Mouse (Mus musculus) liver, embryonic 11.5 days (tissue): ENCODE measurements around the gene Gm4553. TPM values are rescaled to one million over a fixed set of nuclear protein-coding genes. Genes with fewer than 3 reads are reported as not detected.

Experiments used
- ATAC-seq: fragments of 200-750 bp; cut with Nextera tagmentation; replicated peaks from 2 replicates; pipeline ENCODE4 v1.8.0; 2017; ENCODE audit warnings: moderate number of reproducible peaks, mild to moderate bottlenecking, moderate TSS enrichment, moderate library complexity; ENCODE audit not compliant: low FRiP score
- DNase-seq: peaks from one replicate; pipeline ENCODE4 v3.0.0-alpha.2; 2017; ENCODE audit warnings: low spot score
- H3K27ac ChIP-seq: fragments of 300-500 bp; sonication (generic); 2 replicates; pipeline ENCODE4 v1.5.1; 2014; ENCODE audit warnings: mild to moderate bottlenecking, low read depth, low read length, control low read depth
- H3K27me3 ChIP-seq: fragments of 300-500 bp; sonication (generic); replicated peaks from 2 replicates; pipeline ENCODE4 v1.6.1; 2014; ENCODE audit warnings: low read length, mixed read lengths; ENCODE audit not compliant: control insufficient read depth, insufficient read depth
- H3K36me3 ChIP-seq: fragments of 300-500 bp; sonication (generic); 2 replicates; pipeline ENCODE4 v1.6.1; 2014; ENCODE audit warnings: mild to moderate bottlenecking, low read length, moderate library complexity, mixed read lengths; ENCODE audit not compliant: control insufficient read depth, insufficient read depth
- H3K4me1 ChIP-seq: fragments of 300-500 bp; sonication (generic); replicated peaks from 2 replicates; pipeline ENCODE4 v1.6.1; 2014; ENCODE audit warnings: low read length, mixed read lengths; ENCODE audit not compliant: control insufficient read depth, insufficient read depth
- H3K4me2 ChIP-seq: fragments of 300-500 bp; sonication (generic); 2 replicates; pipeline ENCODE4 v1.6.1; 2014; ENCODE audit warnings: mild to moderate bottlenecking, control low read depth, moderate library complexity
- H3K4me3 ChIP-seq: fragments of 300-500 bp; sonication (generic); 2 replicates; pipeline ENCODE4 v1.5.1; 2014; ENCODE audit warnings: low read depth, low read length, control low read depth
- H3K9ac ChIP-seq: fragments of 300-500 bp; sonication (generic); 2 replicates; pipeline ENCODE4 v1.6.1; 2014; ENCODE audit warnings: low read depth, low read length, control low read depth
- H3K9me3 ChIP-seq: fragments of 300-500 bp; sonication (generic); 2 replicates; pipeline ENCODE4 v1.6.1; 2016; ENCODE audit warnings: low read length, inconsistent platforms, mixed read lengths; ENCODE audit not compliant: control insufficient read depth
- WGBS: fragments of 180-500 bp; shearing (Covaris S2); extraction: QIAGEN DNeasy Blood & Tissue Kit; methylation state at CpG from one replicate; pipeline ENCODE4 v1.1.7; 2014; 5-methylcytosine and 5-hydroxymethylcytosine counted together
- polyA plus RNA-seq: library from polyadenylated mRNA; unstranded; fragments of >200 nt; fragmentation: Nextera tagmentation; extraction: Ambion mirVana; gene quantifications from 2 replicates; pipeline ENCODE4 v1.2.1, GENCODE M21; 2014

Gene Gm4553
- polyA plus RNA-seq, 1 experiment from 2014 or later = not detected

DNA sequence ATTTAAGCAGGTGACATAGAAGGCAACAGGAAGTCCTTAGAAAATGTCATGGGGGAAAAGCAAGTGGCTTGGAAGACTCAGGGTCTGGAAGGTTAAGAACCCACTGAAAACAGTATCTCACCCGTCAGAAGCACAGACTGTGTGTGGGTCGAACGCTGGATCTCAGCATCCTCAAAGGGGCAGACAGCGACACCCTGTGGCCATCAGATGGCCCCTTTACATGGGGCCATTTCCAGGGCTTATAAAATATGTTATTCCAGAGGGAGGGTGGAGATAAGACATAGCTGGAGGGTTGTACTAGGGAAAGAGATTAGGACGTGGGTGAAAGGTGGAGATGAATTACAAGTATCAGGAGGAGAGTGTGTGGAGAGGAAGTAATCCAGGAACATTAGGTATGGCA, 45.9 kb downstream of the Gm4553 start:
- DNase-seq (no peak), ATAC-seq (no peak)
- Histone ChIP-seq H3K27me3 (no peaks in the 10 kb centered on the region), H3K4me2 (no peak overlapping the region), H3K4me1 (no peaks in the 10 kb centered on the region), H3K36me3 (no peaks in the 10 kb centered on the region), H3K4me3 (no peak overlapping the region), H3K27ac (no peak overlapping the region), H3K9me3 (no peaks in the 10 kb centered on the region), H3K9ac (no peak overlapping the region)
- WGBS = 13% methylated on average over 5 of the region's 5 CpGs

Other genes with a start within 250 kb of the Gm4553 start
- 37.7 and 41.9 TPM in 2 replicates for gene Tollip, start 247.2 kb downstream of the Gm4553 start, polyA plus RNA-seq
- gene Brsk2, start 216.0 kb downstream of the Gm4553 start, polyA plus RNA-seq = 0.34 and 0.61 TPM in 2 replicates
- 63.1 and 67.1 TPM in 2 replicates for gene Mob2, start 104.7 kb downstream of the Gm4553 start, polyA plus RNA-seq
- gene Dusp8, start 69.9 kb downstream of the Gm4553 start, polyA plus RNA-seq = 2.5 and 2.6 TPM in 2 replicates
- not detected in 2 replicates for gene Gm45618, start 45.0 kb downstream of the Gm4553 start, polyA plus RNA-seq
- not detected in 2 replicates for gene Gm39115, start 29.7 kb downstream of the Gm4553 start, polyA plus RNA-seq
- gene Gm45337, start 21.1 kb downstream of the Gm4553 start, polyA plus RNA-seq = not detected in 2 replicates
- not detected in 2 replicates for gene Gm29735, start 8.6 kb downstream of the Gm4553 start, polyA plus RNA-seq
- not detected in 2 replicates for gene Krtap5-2, start 10.3 kb upstream of the Gm4553 start, polyA plus RNA-seq
- gene Gm10153, start 24.6 kb upstream of the Gm4553 start, polyA plus RNA-seq = not detected in 2 replicates
- not detected in 2 replicates for gene Krtap5-3, start 35.6 kb upstream of the Gm4553 start, polyA plus RNA-seq
- gene Gm7579, start 46.1 kb upstream of the Gm4553 start, polyA plus RNA-seq = not detected in 2 replicates
- gene Krtap5-5, start 64.2 kb upstream of the Gm4553 start, polyA plus RNA-seq = not detected in 2 replicates
- gene Gm40460, start 75.3 kb upstream of the Gm4553 start, polyA plus RNA-seq = not detected in 2 replicates
- gene Gm2431, start 92.6 kb upstream of the Gm4553 start, polyA plus RNA-seq = not detected in 2 replicates
- gene Gm4559, start 108.6 kb upstream of the Gm4553 start, polyA plus RNA-seq = not detected in 2 replicates
- gene Krtap5-1, start 131.4 kb upstream of the Gm4553 start, polyA plus RNA-seq = not detected in 2 replicates
- not detected in 2 replicates for gene Krtap5-4, start 137.8 kb upstream of the Gm4553 start, polyA plus RNA-seq
- gene Ifitm10, start 208.0 kb upstream of the Gm4553 start, polyA plus RNA-seq = 1.8 and 2.4 TPM in 2 replicates
- not detected in 2 replicates for gene Gm49369, start 216.9 kb upstream of the Gm4553 start, polyA plus RNA-seq
- gene Ctsd, start 222.3 kb upstream of the Gm4553 start, polyA plus RNA-seq = 316 and 340 TPM in 2 replicates